Mouse (Mus musculus) retina, adult 2 months (tissue): ENCODE measurements around the gene Tsc22d3.

Source experiments
- DNase-seq: peaks from one replicate; pipeline ENCODE4 v3.0.0-alpha.2; 2012; ENCODE audit warnings: low read depth, low spot score

Tsc22d3 gene

DNA sequence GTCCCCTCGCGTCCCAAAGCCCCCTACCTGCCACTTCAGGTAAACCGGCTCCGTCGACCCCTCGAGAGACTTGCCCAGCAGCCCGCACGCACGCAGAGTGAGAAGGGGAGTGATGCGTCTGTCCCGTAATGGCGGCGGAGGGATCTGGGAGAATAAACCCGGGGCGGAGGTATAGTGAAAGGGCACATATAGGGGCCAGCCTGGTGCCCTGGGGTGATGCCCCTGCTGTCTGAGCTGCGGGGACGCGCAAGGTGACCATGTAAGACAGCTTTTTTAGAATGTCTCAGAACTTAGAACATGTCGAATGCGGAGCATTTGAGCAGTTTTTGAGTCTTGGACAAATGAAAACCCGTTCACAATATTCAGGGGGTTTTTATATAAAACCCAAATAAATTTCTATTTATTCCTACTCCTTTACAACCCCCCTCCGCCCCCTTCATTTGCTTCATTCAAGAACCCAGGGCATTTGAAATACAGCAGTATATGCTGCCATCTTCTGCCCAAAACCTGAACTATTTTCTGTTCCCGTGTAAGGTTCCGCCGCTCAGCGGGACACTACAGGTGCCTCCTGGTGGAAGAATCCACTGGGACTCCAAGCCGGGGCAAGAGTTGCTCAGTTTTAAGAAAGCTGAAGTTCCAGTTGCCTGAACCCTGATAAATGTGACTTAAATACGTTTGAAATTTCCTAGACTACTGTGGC, at the start of gene Tsc22d3:
Gene Tsc22d3, minus strand, starts transcription at position 250 of the 700 bp plus-strand sequence.
- DNase-seq: no peak

DNA sequence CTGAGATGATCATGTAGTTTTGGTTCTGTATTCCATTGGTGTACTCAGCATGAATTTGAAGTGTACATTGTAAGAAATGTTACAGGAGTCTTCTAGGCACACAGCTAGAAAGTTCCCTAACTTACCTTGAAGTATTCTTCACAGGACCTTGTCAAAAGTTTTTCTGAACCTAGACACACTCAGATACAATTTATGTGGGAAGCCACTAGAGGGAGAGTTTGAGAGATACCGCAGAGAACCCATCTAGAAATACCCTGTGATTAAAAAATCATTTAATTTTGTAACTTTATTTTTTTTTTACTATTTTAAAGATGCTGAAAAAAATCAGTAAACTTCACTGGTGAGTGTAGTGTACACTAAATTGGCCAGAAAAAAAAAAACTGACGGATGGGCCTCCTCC, 39.1 kb upstream of the Tsc22d3 start:
- DNase-seq: no peak

GRCm38 (mm10) chrX:140638028-140638427, 37.6 kb upstream of the Tsc22d3 start:
- DNase-seq: no peak

DNA sequence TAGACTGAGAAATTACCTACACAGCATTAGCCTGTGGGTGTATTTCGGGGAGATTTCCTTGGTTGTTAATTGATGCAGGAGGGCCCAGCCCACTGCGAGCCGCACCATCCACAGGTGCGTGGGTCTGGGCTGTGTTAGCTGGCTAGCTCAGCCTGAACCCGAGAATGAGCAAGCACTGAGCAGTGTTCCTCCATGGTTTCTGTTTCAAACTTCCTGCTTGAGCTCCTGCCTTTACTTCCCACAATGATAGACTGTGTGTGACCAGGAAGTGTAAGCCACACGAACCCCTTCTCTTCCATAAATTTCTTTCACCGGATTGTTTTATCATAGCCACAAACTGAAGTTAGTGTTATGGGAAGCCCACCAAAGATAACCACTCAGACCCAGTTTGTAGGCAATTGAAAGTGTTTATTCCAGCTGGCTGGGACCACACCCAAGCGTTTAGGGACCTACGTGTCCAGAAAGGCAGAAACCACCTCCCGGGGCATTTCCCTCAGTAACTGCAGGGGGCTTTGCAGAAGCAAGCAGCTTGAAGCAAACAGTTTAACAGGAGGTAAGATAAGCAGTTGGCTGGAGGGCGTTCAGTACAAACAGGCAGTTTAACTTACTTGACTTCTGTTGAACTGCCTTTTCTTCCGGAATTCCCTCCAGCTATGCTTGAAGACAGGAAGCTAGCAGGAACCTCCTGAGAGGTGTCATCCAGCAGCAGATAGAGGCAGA, 24.6 kb upstream of the Tsc22d3 start:
- no peak for DNase-seq

DNA sequence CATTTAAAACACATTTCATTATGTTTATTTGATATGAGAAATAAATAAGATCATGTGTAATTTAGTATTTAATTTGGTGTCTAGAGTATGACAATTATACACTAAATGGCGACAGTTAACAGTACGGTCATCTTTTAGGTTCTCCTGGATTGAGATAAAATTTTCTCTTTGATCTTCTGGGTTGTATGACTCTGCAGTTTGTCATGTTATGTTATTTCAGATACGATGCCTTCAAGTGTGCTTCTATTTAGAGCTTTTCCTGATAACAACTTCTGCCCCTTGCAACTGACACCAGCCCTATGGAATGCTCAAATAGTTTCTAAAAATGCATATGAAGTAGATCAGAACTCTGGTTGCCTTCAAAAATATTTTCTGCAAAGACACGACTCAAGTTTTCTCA, 9.5 kb upstream of the Tsc22d3 start:
- DNase-seq: no peak

- DNase-seq: no peak
Measured at GRCm38 (mm10) chrX:140601884-140602283, 1.4 kb upstream of the Tsc22d3 start.

- no peak for DNase-seq
Measured at GRCm38 (mm10) chrX:140601311-140601710, 852 bp upstream of the Tsc22d3 start.

DNA sequence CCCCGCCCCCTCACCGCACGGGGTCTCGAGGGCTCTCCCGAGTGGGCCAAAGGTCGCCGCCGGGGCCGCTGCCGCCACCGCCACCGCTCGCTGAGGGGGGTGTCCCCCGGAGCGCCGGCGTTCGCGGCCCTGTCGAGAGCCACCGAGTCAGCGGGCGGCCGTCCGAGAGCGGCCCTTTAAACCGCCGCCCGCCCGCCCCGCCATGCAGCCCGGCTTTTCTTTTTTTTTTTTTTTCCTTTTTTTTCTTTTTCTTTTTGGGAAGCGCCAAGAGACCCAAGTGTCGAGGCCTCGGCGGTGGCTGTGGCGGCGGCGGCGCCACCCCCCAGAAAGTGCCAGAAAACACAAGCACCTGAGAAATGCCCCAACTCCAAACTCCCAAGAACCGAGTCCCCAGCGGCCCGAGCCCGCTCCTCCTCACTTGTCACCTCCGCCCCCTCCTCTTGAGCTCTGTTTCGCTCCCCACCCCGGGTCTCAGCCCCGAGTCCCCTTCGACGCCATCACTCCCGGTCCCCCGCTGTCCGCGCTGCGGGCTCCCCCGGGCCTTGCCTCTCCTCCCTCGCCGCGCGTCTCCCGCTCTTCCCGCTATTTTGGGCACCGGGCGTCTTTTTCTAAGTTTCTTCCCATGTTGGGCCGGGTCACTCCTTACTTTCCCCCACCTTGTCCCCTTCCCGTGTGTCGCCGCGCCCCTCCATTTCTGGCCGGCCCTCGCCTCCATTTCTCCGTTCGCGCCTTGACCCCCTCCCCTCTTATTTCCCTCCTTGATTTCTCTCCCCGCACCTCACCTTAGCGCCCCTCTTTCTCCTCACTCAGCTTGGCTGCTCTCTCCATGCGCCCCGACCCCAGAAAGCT, 674 bp downstream of the Tsc22d3 start:
- DNase-seq: no peak

GRCm38 (mm10) chrX:140598850-140599560, 1.5 kb downstream of the Tsc22d3 start:
- DNase-seq: no peak

GRCm38 (mm10) chrX:140598194-140598849, 2.1 kb downstream of the Tsc22d3 start:
- no peak for DNase-seq

- no peak for DNase-seq
Measured at GRCm38 (mm10) chrX:140591176-140591575, 9.3 kb downstream of the Tsc22d3 start.

GRCm38 (mm10) chrX:140590142-140590541, 10.3 kb downstream of the Tsc22d3 start:
- no peak for DNase-seq

- no peak for DNase-seq
Measured at GRCm38 (mm10) chrX:140589194-140589751, 11.2 kb downstream of the Tsc22d3 start.

DNA sequence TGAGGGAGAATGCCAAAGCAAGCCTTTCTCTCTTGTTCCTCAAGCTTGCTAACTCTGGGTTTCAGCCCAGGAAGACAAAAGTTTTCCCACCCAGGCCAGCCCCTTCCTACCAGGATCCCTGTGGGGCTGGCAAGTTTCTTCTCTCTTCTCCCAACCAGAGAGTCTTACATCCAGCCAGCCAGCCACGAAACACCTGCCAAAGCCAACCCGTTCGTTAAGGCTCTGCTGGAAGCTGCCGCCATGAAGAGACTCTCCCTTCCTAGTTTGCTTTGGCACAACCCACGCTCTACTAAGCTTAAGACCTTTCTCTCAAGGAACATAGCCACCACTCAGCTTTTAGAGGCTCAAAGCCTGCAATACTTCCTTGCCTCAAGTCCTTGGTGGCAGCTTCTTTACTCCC, 11.9 kb downstream of the Tsc22d3 start:
- DNase-seq: no peak

DNA sequence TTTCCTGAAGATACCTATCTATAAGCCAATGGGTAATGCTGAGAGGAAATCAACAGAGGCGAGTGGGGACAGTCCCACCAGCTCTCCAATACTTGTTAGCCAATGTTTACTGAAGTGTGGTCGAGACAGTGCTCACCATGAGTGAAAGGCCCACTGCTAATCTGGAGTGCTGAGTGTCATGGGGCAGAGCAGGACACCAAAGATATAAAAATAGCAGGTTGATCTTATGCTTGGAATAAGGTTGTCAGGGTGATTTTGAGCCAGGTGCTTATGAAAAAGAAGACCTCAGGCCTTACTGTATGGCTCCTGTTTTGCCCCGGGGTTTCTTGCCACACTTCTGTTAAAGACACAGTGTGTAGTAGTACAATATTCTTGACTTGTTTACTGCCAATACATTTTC, 20.0 kb downstream of the Tsc22d3 start:
- DNase-seq: no peak

DNA sequence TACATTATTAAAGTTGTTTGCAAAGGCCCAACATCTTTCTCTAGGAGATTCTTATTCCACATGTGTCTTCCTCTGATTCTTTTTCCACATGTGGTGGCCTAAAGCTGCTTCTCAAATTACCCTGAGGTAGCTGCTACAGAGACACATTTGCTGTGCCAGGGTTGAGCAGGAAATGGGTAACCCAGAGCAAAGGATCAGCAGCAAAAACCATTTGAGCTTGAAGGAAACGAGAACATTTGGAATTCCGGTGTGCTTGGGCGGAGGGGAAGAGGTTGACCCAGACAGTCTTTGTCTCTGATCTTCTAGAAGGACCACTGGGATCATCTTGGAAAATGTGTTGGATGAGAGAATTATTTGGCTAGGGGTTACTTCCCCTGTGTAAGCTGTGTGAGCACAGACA, 24.8 kb downstream of the Tsc22d3 start:
- DNase-seq: no peak

DNA sequence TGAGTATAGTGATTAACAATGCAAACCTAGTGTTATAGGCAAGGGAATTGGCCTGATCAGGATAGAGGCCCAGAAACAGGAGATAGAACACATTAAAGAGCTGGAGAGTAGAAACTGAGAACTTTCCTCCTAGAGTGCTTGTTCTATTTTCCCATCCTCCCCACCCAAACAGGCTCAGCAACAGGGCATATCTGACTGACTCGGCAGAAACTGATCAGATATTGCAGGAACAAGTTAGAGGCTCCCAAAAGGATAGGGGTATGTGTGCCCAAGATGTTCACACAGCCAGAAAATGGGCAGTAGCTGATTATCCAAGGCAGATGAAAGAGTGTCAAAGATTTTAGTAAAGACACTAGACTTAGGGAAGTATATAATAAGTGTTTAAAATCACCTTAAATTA, 25.3 kb downstream of the Tsc22d3 start:
- DNase-seq: no peak

GRCm38 (mm10) chrX:140572702-140573338, 27.6 kb downstream of the Tsc22d3 start:
- DNase-seq: no peak

GRCm38 (mm10) chrX:140569595-140569994, 30.9 kb downstream of the Tsc22d3 start:
- no peak for DNase-seq

DNA sequence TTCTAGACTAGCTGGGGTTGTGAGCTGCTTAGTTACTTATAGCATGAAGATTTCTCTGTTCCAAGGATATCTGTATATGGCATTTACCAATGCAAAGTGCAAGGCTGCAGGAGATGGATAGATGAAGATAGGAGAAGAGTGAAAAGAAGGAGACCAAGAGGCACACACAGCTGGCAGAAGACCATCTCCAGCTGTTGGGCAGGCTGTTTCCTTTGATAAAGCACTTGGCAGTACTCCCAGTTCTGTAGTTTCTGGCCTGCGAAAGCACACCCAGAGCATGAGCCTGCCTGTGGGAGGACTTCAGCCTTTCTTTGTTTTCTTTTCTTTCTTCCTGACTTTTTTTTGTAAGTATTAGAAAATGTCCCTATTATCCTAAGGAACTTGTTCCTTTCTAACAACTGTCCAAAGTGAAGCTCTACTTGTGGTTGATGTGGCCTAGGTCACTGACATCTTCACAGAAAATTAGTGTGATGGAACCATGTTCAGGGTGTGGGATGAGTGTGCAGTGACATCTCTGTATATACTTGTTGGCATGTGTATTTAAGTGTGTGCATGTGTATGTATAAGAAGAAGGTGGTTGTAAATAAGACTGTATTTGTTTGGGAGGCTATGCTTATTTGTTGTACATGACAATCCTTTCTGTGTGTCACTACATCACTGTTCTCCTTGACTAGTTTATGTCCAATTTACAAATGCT, 32.6 kb downstream of the Tsc22d3 start:
- DNase-seq: no peak
